Mouse (Mus musculus) limb, embryonic 13.5 days (tissue): ENCODE data around the gene Itga4. TPM values are rescaled to one million over a fixed set of nuclear protein-coding genes. Genes with fewer than 3 reads are reported as not detected.

Source experiments
- ATAC-seq: fragments of 200-750 bp; cut with Nextera tagmentation; 2 replicates; pipeline ENCODE4 v1.8.0; 2017; ENCODE audit warnings: low read depth, moderate number of reproducible peaks, moderate TSS enrichment; ENCODE audit not compliant: low FRiP score
- H3K27ac ChIP-seq: fragments of 300-500 bp; sonication (generic); 2 replicates; pipeline ENCODE4 v1.5.1; 2015; ENCODE audit warnings: inconsistent platforms, mild to moderate bottlenecking, moderate library complexity
- H3K27me3 ChIP-seq: fragments of 300-500 bp; sonication (generic); 2 replicates; pipeline ENCODE4 v1.6.1; 2015; ENCODE audit warnings: mild to moderate bottlenecking, inconsistent platforms
- H3K36me3 ChIP-seq: fragments of 300-500 bp; sonication (generic); 2 replicates; pipeline ENCODE4 v1.6.1; 2015; ENCODE audit warnings: inconsistent platforms, mild to moderate bottlenecking, moderate library complexity
- H3K4me1 ChIP-seq: fragments of 300-500 bp; sonication (generic); 2 replicates; pipeline ENCODE4 v1.6.1; 2015; ENCODE audit warnings: inconsistent platforms
- H3K4me2 ChIP-seq: fragments of 300-500 bp; sonication (generic); replicated peaks from 2 replicates; pipeline ENCODE4 v1.6.1; 2015; ENCODE audit warnings: inconsistent platforms, mild to moderate bottlenecking, moderate library complexity
- H3K4me3 ChIP-seq: fragments of 300-500 bp; sonication (generic); 2 replicates; pipeline ENCODE4 v1.5.1; 2015; ENCODE audit warnings: moderate library complexity, mild to moderate bottlenecking, inconsistent platforms
- H3K9ac ChIP-seq: fragments of 300-500 bp; sonication (generic); 2 replicates; pipeline ENCODE4 v1.6.1; 2015; ENCODE audit warnings: mild to moderate bottlenecking, inconsistent platforms
- H3K9me3 ChIP-seq: fragments of 300-500 bp; sonication (generic); 2 replicates; pipeline ENCODE4 v1.6.1; 2016; ENCODE audit warnings: inconsistent platforms
- WGBS: fragments of 180-500 bp; shearing (Covaris S2); methylation state at CpG from one replicate; pipeline ENCODE4 v1.1.7; 2015; 5-methylcytosine and 5-hydroxymethylcytosine counted together
- polyA plus RNA-seq: library from polyadenylated mRNA; unstranded; fragments of >200 nt; fragmentation: Nextera tagmentation; extraction: Ambion mirVana; gene quantifications from 2 replicates; pipeline ENCODE4 v1.2.1, GENCODE M21; 2015

Gene Itga4
- polyA plus RNA-seq = 8.8 and 9.7 TPM in 2 replicates

GRCm38 (mm10) chr2:79255192-79256000 is at the start of gene Itga4:
TSS of gene Itga4 (plus strand) at chr2:79255426.
- peak; percentile 84 for ATAC-seq
- peak within 1 kb of the TSS; percentile 68 for H3K9ac ChIP-seq
- peak within 1 kb of the TSS; percentile 94 for H3K4me2 ChIP-seq
- H3K9me3 ChIP-seq = no peaks in the 10 kb centered on the region
- WGBS = under 1% methylated on average over 41 of the region's 41 CpGs
- 0 out of 2 replicates have a peak, but pooled peaks cover 3% of the 10 kb centered on the region for H3K27me3 ChIP-seq
- H3K36me3 ChIP-seq = no peaks in the 10 kb centered on the region
- H3K4me3 ChIP-seq = peak within 1 kb of the TSS; percentile 57
- H3K4me1 ChIP-seq = peaks cover 19% of the 10 kb centered on the region
- H3K27ac ChIP-seq = no peak within 1 kb of the TSS; the same call in 1 of the 2 replicates

GRCm38 (mm10) chr2:79206191-79206755 is 49.0 kb upstream of the Itga4 start:
- WGBS = 14% methylated on average over 4 of the region's 4 CpGs
- H3K4me2 ChIP-seq = no peak overlapping the region
- 0 out of 2 replicates have a peak, but pooled peaks cover 3% of the 10 kb centered on the region for H3K27me3 ChIP-seq
- no peak overlapping the region for H3K9ac ChIP-seq
- no peaks in the 10 kb centered on the region for H3K9me3 ChIP-seq
- H3K4me3 ChIP-seq = no peak overlapping the region
- no peak overlapping the region for H3K27ac ChIP-seq
- no peaks in the 10 kb centered on the region for H3K36me3 ChIP-seq
- ATAC-seq = no peak
- H3K4me1 ChIP-seq = peaks cover 19% of the 10 kb centered on the region

DNA sequence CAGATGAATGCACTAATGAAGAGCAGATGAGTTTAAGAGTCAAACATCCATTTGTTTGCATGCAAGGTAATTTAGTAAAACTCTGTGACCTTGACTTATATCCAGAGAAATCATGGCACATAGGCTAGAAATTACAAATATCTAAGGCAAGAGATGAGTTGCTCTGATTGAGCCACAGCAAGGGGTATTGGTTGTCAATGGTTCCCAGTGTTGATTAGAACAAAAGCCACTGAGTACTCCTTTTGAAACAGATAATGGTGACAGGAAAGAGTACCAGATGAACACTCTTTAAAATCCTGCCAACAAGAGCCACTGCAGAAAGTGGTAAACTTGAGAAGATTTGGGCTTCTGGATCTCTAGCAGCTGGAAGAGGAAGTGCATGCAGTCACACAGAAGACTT is 40.2 kb upstream of the Itga4 start:
- Histone ChIP-seq H3K9ac (no peak overlapping the region), H3K27me3 (peaks cover 5% of the 10 kb centered on the region; the same call in 1 of the 2 replicates), H3K4me1 (no peaks in the 10 kb centered on the region), H3K36me3 (no peaks in the 10 kb centered on the region), H3K4me2 (no peak overlapping the region), H3K4me3 (no peak overlapping the region), H3K9me3 (no peaks in the 10 kb centered on the region), H3K27ac (no peak overlapping the region)
- no peak for ATAC-seq

GRCm38 (mm10) chr2:79215479-79215878 is 39.7 kb upstream of the Itga4 start:
- Histone ChIP-seq H3K4me1 (no peaks in the 10 kb centered on the region), H3K27ac (no peak overlapping the region), H3K36me3 (no peaks in the 10 kb centered on the region), H3K9me3 (no peaks in the 10 kb centered on the region), H3K9ac (no peak overlapping the region), H3K4me2 (no peak overlapping the region), H3K4me3 (no peak overlapping the region), H3K27me3 (peaks cover 2% of the 10 kb centered on the region; the same call in 1 of the 2 replicates)
- WGBS = 54% methylated on average over 3 of the region's 3 CpGs
- ATAC-seq = no peak

DNA sequence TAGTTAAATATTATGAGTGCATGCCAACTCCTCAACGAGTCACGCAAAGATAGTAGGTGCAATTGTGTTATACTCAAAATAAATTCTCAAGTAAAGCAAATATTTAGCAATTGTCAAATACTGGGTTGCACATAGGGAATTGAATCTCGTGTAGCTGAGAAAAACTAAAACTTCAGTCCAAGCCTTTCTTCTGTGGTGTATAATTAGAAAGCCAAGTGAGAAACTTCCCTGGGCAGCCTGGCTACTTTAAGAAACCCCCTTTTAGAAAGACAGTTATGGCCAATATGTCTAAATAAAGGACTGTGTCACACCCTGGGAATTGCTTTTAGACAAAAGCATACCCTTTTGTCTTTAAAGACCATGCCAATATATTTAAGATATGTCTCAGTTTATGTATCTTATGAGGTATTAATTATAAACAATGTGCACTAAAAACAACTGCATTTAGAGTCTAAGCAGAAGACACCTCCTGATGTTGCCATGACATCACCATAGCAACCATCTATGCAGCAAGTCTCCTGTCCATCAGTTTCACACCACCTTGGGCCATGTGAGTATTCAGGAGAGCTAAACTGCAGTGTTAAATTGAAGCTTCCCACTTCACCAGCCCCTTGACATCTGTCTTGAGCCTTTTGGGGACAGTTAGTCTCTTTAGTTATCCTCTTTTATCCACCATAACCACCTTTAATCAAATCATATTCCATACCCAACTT is 30.4 kb upstream of the Itga4 start:
- Histone ChIP-seq H3K27ac (no peak overlapping the region), H3K27me3 (no peaks in the 10 kb centered on the region), H3K4me3 (no peak overlapping the region), H3K9me3 (no peaks in the 10 kb centered on the region), H3K9ac (no peak overlapping the region), H3K4me2 (no peak overlapping the region), H3K4me1 (peaks cover 3% of the 10 kb centered on the region; the same call in 1 of the 2 replicates), H3K36me3 (no peaks in the 10 kb centered on the region)
- no peak for ATAC-seq
- WGBS = 76% methylated on average over 3 of the region's 3 CpGs

GRCm38 (mm10) chr2:79227805-79228241 is 27.4 kb upstream of the Itga4 start:
- H3K27ac ChIP-seq = no peak overlapping the region
- H3K9ac ChIP-seq = no peak overlapping the region
- no peak overlapping the region for H3K4me2 ChIP-seq
- H3K4me1 ChIP-seq = peaks cover 3% of the 10 kb centered on the region; the same call in 1 of the 2 replicates
- H3K36me3 ChIP-seq = no peaks in the 10 kb centered on the region
- no peaks in the 10 kb centered on the region for H3K9me3 ChIP-seq
- WGBS = 52% methylated on average over 4 of the region's 4 CpGs
- no peaks in the 10 kb centered on the region for H3K27me3 ChIP-seq
- H3K4me3 ChIP-seq = no peak overlapping the region
- ATAC-seq = no peak

GRCm38 (mm10) chr2:79231056-79231949 is 23.9 kb upstream of the Itga4 start:
- no peak overlapping the region for H3K4me2 ChIP-seq
- H3K27me3 ChIP-seq = no peaks in the 10 kb centered on the region
- no peak overlapping the region for H3K27ac ChIP-seq
- no peaks in the 10 kb centered on the region for H3K36me3 ChIP-seq
- WGBS = 84% methylated on average over 4 of the region's 4 CpGs
- H3K4me1 ChIP-seq = peaks cover 3% of the 10 kb centered on the region; the same call in 1 of the 2 replicates
- no peak overlapping the region for H3K9ac ChIP-seq
- no peaks in the 10 kb centered on the region for H3K9me3 ChIP-seq
- no peak for ATAC-seq
- no peak overlapping the region for H3K4me3 ChIP-seq

DNA sequence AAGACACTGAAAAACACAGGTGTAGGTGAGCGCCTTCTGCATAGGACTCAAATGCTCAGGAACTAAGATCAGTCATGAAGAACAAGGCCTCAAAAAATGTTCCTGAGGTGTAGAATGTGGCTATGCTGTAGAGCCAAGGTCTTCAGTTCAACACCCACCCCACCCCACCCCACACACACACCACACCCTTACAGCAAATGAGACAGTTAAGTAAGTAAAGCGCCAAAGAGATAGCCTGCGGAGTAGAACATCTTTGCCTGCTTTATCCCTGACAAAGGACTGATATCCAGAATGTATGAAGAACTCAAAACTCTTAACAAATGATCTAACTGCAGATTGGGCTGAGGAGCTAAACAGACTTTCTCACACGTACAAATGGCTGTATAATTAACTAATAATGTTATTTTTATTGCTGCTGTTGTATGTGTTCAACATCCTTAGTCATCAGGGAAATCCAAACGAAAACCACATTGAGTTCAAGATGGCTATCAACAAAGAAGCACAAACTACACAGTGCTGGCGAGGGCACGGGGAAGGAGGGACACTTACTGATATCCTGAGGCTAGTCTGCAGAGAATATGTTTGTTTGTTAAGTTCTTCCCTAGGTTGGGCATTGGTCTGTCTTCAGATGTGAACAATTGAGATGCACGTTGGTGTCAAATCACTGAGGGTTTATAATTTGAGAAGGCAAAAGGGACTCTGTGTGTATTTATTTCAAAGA is 19.3 kb upstream of the Itga4 start:
- no peaks in the 10 kb centered on the region for H3K27me3 ChIP-seq
- WGBS = 77% methylated on average over 8 of the region's 8 CpGs
- no peak overlapping the region for H3K4me2 ChIP-seq
- no peaks in the 10 kb centered on the region for H3K9me3 ChIP-seq
- H3K4me3 ChIP-seq = no peak overlapping the region
- ATAC-seq = no peak
- no peaks in the 10 kb centered on the region for H3K4me1 ChIP-seq
- H3K36me3 ChIP-seq = no peaks in the 10 kb centered on the region
- H3K9ac ChIP-seq = no peak overlapping the region
- no peak overlapping the region for H3K27ac ChIP-seq

DNA sequence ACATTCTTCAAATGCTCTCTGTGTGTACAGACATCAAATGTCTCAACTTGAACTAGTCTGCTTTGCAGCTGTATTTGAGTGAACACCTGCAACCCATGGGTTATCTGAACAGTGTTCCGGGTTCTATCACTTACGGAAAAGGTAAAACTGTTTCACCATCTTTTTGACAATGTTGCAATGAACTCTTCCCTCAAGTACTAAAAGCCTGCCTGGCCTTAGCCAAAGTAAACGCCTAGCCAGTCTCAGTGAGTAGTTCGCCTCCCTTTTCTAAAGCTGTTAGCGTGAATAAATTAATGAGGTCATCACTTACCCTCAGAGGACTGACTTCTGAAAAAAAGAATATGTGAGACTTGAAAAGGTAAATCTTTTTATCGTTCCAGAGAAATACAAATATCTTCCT is 18.0 kb upstream of the Itga4 start:
- ATAC-seq = no peak
- H3K4me1 ChIP-seq = peaks cover 4% of the 10 kb centered on the region
- H3K27ac ChIP-seq = no peak overlapping the region
- H3K4me2 ChIP-seq = no peak overlapping the region
- no peaks in the 10 kb centered on the region for H3K27me3 ChIP-seq
- H3K4me3 ChIP-seq = no peak overlapping the region
- H3K36me3 ChIP-seq = no peaks in the 10 kb centered on the region
- H3K9me3 ChIP-seq = no peaks in the 10 kb centered on the region
- no peak overlapping the region for H3K9ac ChIP-seq
- 74% methylated on average over 6 of the region's 6 CpGs for WGBS

DNA sequence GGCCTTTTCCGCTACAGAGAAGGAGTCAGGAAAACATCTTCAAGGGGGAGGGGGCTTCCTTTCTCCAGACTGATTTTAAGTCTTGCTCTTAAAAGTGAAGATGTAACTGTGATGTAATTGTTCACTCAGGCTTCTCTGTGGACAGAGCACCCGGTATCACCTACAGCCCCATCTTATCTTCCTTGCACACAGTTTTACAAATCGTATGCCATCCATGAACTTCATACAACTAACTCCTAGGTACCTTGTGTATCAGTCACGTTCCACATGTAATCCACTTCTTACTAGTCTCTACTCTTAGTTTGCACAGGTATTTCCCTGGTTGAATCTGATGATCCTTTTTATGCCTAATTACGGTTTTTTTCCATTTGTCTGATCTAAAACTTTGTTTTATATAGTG is 10.9 kb upstream of the Itga4 start:
- Histone ChIP-seq H3K4me1 (peaks cover 4% of the 10 kb centered on the region), H3K27me3 (no peaks in the 10 kb centered on the region), H3K9ac (no peak overlapping the region), H3K9me3 (no peaks in the 10 kb centered on the region), H3K4me2 (no peak overlapping the region), H3K36me3 (no peaks in the 10 kb centered on the region), H3K4me3 (no peak overlapping the region), H3K27ac (no peak overlapping the region)
- 87% methylated on average over 5 of the region's 5 CpGs for WGBS
- ATAC-seq = no peak

DNA sequence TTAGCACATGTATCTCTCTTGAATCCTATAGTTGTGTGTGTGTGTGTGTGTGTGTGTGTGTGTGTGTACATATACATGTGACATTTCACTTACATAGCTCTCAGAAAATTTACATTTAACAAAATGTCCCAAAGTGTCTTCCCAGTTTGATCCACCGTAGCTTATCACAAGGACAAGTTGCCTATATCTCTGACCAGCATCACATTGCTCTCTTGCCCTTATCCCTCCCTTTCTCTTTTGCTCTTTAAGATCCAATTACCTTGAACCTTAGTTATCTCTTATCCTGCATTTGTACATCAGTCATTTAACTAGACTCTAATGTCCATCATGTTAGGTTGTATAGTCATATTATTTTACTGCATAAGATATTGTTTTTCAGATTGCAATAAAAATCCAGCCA is 10.5 kb upstream of the Itga4 start:
- Histone ChIP-seq H3K4me3 (no peak overlapping the region), H3K9me3 (no peaks in the 10 kb centered on the region), H3K4me1 (peaks cover 4% of the 10 kb centered on the region), H3K36me3 (no peaks in the 10 kb centered on the region), H3K4me2 (no peak overlapping the region), H3K27ac (no peak overlapping the region), H3K9ac (no peak overlapping the region), H3K27me3 (no peaks in the 10 kb centered on the region)
- ATAC-seq = no peak
- WGBS = 92% methylated on average over 1 of the region's 1 CpGs
